Mouse (Mus musculus) testis, adult 2 months (tissue): ENCODE measurements at regions not wholly inside any gene's neighbourhood (a gene's known extent, or its start where the extent isn't known, plus 50 kb on each side); places are given as distances from the start of the nearest gene placed in this dataset.

ENCODE experiments used
- CTCF ChIP-seq: fragments of 200-500 bp; IDR thresholded peaks from 2 replicates; pipeline ENCODE4 v1.5.1; 2012; ENCODE audit warnings: low read depth, mild to moderate bottlenecking, inconsistent platforms, low read length, moderate library complexity; ENCODE audit not compliant: control insufficient read depth, insufficient read depth, insufficient replicate concordance
- POLR2A ChIP-seq: fragments of 200-500 bp; IDR thresholded peaks from 2 replicates; pipeline ENCODE4 v1.6.1; 2012; ENCODE audit warnings: low read depth, mild to moderate bottlenecking, inconsistent platforms, low read length, moderate library complexity; ENCODE audit not compliant: control insufficient read depth

GRCm38 (mm10) chr2:59416491-59417195 lies 67.8 kb upstream of the Dapl1 start:
- no peak for TF ChIP-seq CTCF
- no peak for TF ChIP-seq POLR2A
